Mouse (Mus musculus): ENCODE measurements around the gene Tomm70a. TPM values are rescaled to one million over a fixed set of nuclear protein-coding genes. Genes with fewer than 3 reads are reported as not detected.

The Tomm70a gene
- total RNA-seq, 2 experiments from 2014 or later: 62.0 to 63.9 TPM

GRCm38 (mm10) chr16:57190390-57190789, 68.9 kb downstream of the Tomm70a start:
- no peak for DNase-seq

GRCm38 (mm10) chr16:57191214-57191613, 69.7 kb downstream of the Tomm70a start:
- no peak for DNase-seq

GRCm38 (mm10) chr16:57196590-57196989, 75.1 kb downstream of the Tomm70a start:
- DNase-seq: no peak

GRCm38 (mm10) chr16:57197281-57197680, 75.8 kb downstream of the Tomm70a start:
- DNase-seq: no peak

Other genes with a start within 250 kb of the Tomm70a start
- 1 to 10 TPM; 8.0 to 8.5 TPM for gene Tmem45a, start 235.5 kb upstream of the Tomm70a start, total RNA-seq (2021)
- not detected for gene Lnp1, start 193.6 kb upstream of the Tomm70a start, total RNA-seq (2021)
- gene Tmem45a2, start 50.3 kb upstream of the Tomm70a start, total RNA-seq (2021): not detected
- 10 to 100 TPM; 88.7 to 94.6 TPM for gene Nit2, start 45.6 kb downstream of the Tomm70a start, total RNA-seq (2021)
- gene Tbc1d23, start 109.8 kb downstream of the Tomm70a start, total RNA-seq (2021): 10 to 100 TPM; 37.7 to 42.6 TPM
- not detected for gene Tmem30c, start 171.2 kb downstream of the Tomm70a start, total RNA-seq (2021)
- gene Filip1l, start 231.4 kb downstream of the Tomm70a start, total RNA-seq (2021): 10 to 100 TPM; 22.6 to 23.1 TPM